Mouse (Mus musculus) liver, embryonic 13.5 days (tissue): ENCODE results near the gene Capns1. TPM values are rescaled to one million over a fixed set of nuclear protein-coding genes. Genes with fewer than 3 reads are reported as not detected.

Source experiments
- ATAC-seq: fragments of 200-750 bp; cut with Nextera tagmentation; 2 replicates; pipeline ENCODE4 v1.8.0; 2017; ENCODE audit warnings: low read depth, mild to moderate bottlenecking, moderate number of reproducible peaks, moderate library complexity
- DNase-seq: peaks from one replicate; pipeline ENCODE4 v3.0.0; 2022
- H3K27ac ChIP-seq: fragments of 300-500 bp; sonication (generic); 2 replicates; pipeline ENCODE4 v1.5.1; 2015; ENCODE audit warnings: moderate library complexity, mild to moderate bottlenecking, inconsistent platforms
- H3K27me3 ChIP-seq: fragments of 300-500 bp; sonication (generic); 2 replicates; pipeline ENCODE4 v1.6.1; 2015; ENCODE audit warnings: mild to moderate bottlenecking, inconsistent platforms
- H3K36me3 ChIP-seq: fragments of 300-500 bp; sonication (generic); 2 replicates; pipeline ENCODE4 v1.6.1; 2015; ENCODE audit warnings: mild to moderate bottlenecking, inconsistent platforms
- H3K4me1 ChIP-seq: fragments of 300-500 bp; sonication (generic); replicated peaks from 2 replicates; pipeline ENCODE4 v1.6.1; 2015; ENCODE audit warnings: inconsistent platforms
- H3K4me2 ChIP-seq: fragments of 300-500 bp; sonication (generic); 2 replicates; pipeline ENCODE4 v1.6.1; 2015; ENCODE audit warnings: inconsistent platforms, mild to moderate bottlenecking, moderate library complexity
- H3K4me3 ChIP-seq: fragments of 300-500 bp; sonication (generic); replicated peaks from 2 replicates; pipeline ENCODE4 v1.5.1; 2015; ENCODE audit warnings: mild to moderate bottlenecking, inconsistent platforms
- H3K9ac ChIP-seq: fragments of 300-500 bp; sonication (generic); 2 replicates; pipeline ENCODE4 v1.6.1; 2015; ENCODE audit warnings: mild to moderate bottlenecking, inconsistent platforms
- H3K9me3 ChIP-seq: fragments of 300-500 bp; sonication (generic); replicated peaks from 2 replicates; pipeline ENCODE4 v1.6.1; 2016; ENCODE audit warnings: inconsistent platforms
- WGBS: fragments of 180-500 bp; shearing (Covaris S2); methylation state at CpG from one replicate; pipeline ENCODE4 v1.1.7; 2015; ENCODE audit not compliant: insufficient replicate concordance; 5-methylcytosine and 5-hydroxymethylcytosine counted together
- polyA plus RNA-seq: library from polyadenylated mRNA; unstranded; fragments of >200 nt; fragmentation: Nextera tagmentation; extraction: Ambion mirVana; gene quantifications from 2 replicates; pipeline ENCODE4 v1.2.1, GENCODE M21; 2015

Gene Capns1
- polyA plus RNA-seq, 1 experiment from 2014 or later: 40.8 TPM

DNA sequence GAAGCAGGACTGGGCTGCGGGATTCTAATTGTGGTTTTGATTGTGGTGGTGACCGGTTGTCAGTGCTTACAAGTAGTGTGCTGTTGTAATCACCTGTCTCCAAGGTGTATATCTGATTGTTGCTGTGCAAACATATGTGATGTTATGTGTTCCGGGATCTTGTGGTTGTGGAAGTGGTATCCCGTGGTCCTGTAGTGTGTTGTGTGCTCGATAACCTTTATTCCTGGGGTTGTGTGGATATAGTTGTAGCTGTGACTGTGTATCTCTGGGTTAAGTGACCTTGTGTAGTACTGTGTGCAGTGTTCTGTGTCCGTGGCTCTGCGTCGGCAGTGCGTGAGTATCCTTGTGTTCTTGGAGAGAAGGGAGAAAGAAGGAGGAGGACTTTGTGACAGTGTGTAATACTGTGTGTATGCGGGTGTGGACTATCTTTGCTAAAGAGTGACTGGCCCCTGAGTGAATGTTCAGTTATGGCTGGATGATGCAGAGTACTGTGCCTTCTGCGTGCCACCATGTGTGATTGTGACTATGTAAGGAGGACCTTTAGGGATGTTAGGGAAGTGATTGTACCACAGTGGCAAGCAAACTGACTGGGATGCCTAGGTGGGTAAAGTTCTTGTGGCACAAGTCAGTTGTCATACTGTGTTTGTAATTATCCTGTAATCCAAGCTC lies 28.2 kb downstream of the Capns1 start:
- 20% methylated on average over 11 of the region's 11 CpGs for WGBS

DNA sequence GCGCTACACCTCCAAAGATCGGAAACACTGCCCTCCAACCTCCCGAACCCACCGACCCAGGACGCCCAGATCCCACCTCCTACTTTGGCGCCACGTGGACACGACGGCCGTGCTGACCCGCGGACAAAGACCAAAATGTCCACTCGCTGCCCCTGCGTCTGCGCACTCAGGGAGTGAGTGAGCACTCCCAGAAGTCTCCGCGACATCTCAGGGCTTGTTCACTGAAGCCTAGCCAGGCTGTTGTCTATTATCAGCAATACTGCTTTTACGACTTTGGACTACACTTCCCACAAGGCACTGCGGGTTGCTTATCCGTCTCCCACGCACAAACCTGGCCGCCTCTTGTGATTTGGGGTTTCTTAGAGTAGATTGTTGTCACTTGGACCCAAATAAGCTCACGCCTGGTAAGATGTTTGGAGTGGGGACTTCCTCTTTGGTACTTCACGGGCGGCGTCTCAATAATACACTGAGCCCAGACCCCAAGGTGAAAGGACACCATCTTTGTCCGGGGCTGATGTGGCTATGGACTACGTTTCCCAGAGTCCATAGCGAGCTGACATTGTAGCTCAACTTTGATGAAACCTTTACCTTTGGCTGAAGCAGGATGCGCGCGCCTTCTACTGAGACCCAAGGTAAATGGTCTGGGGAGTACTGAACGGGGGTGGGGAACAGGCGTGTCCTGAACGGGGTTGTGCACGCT lies 28.9 kb downstream of the Capns1 start, which contains the start of gene Zfp146:
TSS of gene Zfp146 (minus strand) at position 168 of the 700 bp plus-strand sequence.
- Histone ChIP-seq H3K36me3 (peaks cover 30% of the 10 kb centered on the region), H3K9me3 (no peaks in the 10 kb centered on the region; the same call in 1 of the 2 replicates), H3K4me3 (peak within 1 kb of the TSS; percentile 77), H3K27me3 (no peaks in the 10 kb centered on the region), H3K4me1 (peaks cover 26% of the 10 kb centered on the region), H3K9ac (peak within 1 kb of the TSS; percentile 88), H3K4me2 (peak within 1 kb of the TSS; percentile 84), H3K27ac (peak within 1 kb of the TSS; percentile 84)
- WGBS: under 1% methylated on average over 36 of the region's 36 CpGs
- ATAC-seq: peak; percentile 98
- DNase-seq: peak; percentile 89

More for the DNA sequence above, 28.2 kb downstream of the Capns1 start:
- H3K9ac ChIP-seq: peak overlapping the region; percentile 88
- peak; percentile 11 for ATAC-seq
- no peaks in the 10 kb centered on the region for H3K9me3 ChIP-seq
- DNase-seq: peak; percentile 6
- H3K4me1 ChIP-seq: peaks cover 26% of the 10 kb centered on the region
- H3K36me3 ChIP-seq: peaks cover 23% of the 10 kb centered on the region
- peak overlapping the region; percentile 84 for H3K4me2 ChIP-seq
- H3K4me3 ChIP-seq: peak overlapping the region; percentile 77
- peak overlapping the region; percentile 84 for H3K27ac ChIP-seq
- H3K27me3 ChIP-seq: no peaks in the 10 kb centered on the region

DNA sequence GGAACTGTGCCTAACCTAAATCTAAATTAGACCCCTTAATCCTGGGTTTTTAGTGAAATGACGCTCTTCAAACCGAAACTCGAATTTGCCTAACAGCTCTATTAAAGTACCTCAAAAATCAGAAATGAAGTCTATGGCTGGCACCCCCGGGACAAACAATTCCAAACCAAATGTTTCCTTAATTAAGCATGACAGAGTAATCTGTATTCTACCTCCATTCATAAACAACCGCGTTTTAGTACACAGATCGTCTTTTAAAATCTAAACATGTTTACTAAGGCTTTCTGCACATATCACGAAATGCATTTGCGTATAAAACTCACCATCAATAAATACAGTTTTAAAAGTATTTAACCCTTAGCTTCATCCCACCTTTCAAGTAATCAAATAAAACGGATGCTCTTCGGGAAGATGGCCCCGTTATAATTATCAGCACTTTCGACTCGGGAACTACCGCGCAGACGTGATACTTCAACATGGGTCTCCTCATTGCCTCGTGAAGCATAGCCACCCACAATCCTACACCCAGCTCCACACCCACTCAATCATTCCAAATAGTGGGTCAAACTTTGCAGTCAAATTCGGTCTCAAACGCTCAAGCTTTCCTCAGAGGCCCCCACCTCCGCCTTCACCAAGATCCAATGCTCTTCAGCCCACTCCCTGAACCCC lies 29.6 kb downstream of the Capns1 start:
- Histone ChIP-seq H3K4me3 (peak overlapping the region; percentile 77), H3K27me3 (no peaks in the 10 kb centered on the region), H3K36me3 (peaks cover 34% of the 10 kb centered on the region), H3K4me2 (peak overlapping the region; percentile 84), H3K9me3 (peaks cover under 1% of the 10 kb centered on the region; the same call in 1 of the 2 replicates), H3K27ac (peak overlapping the region; percentile 84), H3K9ac (peak overlapping the region; percentile 88), H3K4me1 (peaks cover 26% of the 10 kb centered on the region)
- 2% methylated on average over 21 of the region's 21 CpGs for WGBS
- DNase-seq (no peak), ATAC-seq (peak; percentile 13)

DNA sequence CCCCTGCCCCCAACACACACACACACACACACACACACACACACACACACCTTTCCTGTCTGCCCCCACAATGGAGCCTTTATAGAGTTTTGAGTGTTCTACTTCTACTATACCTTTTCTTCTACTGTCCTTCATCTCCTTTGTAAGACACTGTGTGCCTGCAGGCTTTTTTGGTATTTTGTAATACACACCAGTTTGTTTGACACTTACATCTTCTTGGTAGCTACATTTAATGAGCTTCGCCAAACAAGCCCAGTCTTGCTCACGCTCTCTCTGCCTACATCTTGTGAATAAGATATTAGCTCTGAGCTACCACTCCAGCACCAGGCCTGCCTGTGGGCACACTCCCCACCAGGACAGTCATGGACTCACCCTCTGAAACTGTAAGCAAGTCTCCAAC lies 33.9 kb downstream of the Capns1 start:
- Histone ChIP-seq H3K9ac (no peak overlapping the region), H3K4me2 (no peak overlapping the region), H3K36me3 (peaks cover 76% of the 10 kb centered on the region), H3K4me3 (no peak overlapping the region), H3K9me3 (peaks cover 30% of the 10 kb centered on the region), H3K27me3 (no peaks in the 10 kb centered on the region), H3K4me1 (peaks cover 17% of the 10 kb centered on the region), H3K27ac (no peak overlapping the region)
- DNase-seq: no peak
- ATAC-seq: no peak
- WGBS: 87% methylated on average over 2 of the region's 2 CpGs

DNA sequence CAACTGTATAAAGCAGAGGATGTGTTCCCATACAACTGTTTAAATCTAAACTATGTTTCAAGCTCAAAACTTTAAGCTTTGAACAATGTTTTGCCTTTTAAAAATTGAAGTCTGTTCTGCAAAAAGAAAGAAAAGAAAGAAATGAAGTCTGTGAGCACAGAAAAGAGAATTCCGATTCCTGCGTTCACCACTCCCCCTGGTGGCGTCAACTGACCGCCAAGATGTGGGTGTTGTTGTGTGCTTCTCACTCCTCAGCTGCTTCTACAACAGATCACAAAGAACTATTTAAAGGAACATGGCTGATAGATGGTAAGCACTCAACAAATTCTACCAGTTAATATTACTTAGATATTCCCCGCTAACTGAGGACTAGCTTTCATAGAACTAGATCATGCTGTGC lies 35.5 kb downstream of the Capns1 start:
- Histone ChIP-seq H3K4me2 (no peak overlapping the region), H3K9ac (no peak overlapping the region), H3K9me3 (peaks cover 40% of the 10 kb centered on the region), H3K36me3 (peaks cover 92% of the 10 kb centered on the region), H3K27me3 (no peaks in the 10 kb centered on the region), H3K4me1 (peaks cover 12% of the 10 kb centered on the region), H3K27ac (no peak overlapping the region), H3K4me3 (no peak overlapping the region)
- ATAC-seq (no peak), DNase-seq (no peak)
- WGBS: 93% methylated on average over 5 of the region's 5 CpGs

DNA sequence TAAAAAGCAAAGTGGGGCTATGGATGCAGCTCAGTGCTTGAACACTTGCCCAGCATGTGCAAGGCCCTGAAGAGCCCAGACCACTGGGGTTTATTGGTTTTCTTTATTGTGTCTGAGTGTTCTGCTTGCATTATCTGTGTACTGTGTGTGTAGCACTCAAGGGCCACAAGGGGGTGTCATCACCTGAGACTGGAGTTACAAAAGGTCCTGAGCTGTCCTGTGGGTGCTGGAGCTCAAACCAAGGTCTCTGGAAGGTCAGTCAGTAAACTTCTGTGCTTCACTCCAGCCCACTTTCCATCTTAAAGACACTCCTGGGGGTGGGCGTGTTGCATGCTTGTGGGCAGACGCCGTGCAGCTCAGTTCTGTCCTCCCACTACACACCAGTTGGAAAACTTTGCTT lies 43.1 kb downstream of the Capns1 start:
- 93% methylated on average over 3 of the region's 3 CpGs for WGBS
- H3K4me3 ChIP-seq: no peak overlapping the region
- ATAC-seq (no peak), DNase-seq (no peak)
- H3K27me3 ChIP-seq: no peaks in the 10 kb centered on the region
- no peak overlapping the region for H3K27ac ChIP-seq
- peaks cover 83% of the 10 kb centered on the region for H3K36me3 ChIP-seq
- H3K9ac ChIP-seq: no peak overlapping the region
- H3K4me1 ChIP-seq: no peaks in the 10 kb centered on the region
- H3K4me2 ChIP-seq: no peak overlapping the region
- peaks cover 57% of the 10 kb centered on the region for H3K9me3 ChIP-seq

DNA sequence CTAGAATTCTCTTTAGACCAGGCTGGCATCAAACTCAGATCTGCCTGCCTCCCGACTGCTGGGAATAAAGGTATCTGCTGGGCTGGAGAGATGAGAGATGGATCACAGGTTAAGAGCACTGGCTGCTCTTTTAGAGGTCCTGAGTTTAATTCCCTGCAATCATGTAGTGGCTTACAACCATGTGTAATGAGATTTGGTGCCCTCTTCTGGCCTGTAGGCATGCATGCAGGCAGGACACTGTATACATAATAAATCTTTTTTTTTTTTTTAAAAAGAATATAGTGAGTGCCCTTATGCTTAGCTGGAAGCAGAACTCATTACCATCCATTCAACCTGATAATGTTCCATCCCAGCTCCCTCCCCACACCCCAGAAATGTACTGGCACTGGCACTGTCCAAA lies 44.6 kb downstream of the Capns1 start:
- ATAC-seq: no peak
- H3K4me1 ChIP-seq: no peaks in the 10 kb centered on the region
- WGBS: 79% methylated on average over 1 of the region's 1 CpGs
- H3K27me3 ChIP-seq: no peaks in the 10 kb centered on the region
- H3K4me3 ChIP-seq: no peak overlapping the region
- H3K4me2 ChIP-seq: no peak overlapping the region
- H3K9ac ChIP-seq: no peak overlapping the region
- H3K9me3 ChIP-seq: peaks cover 61% of the 10 kb centered on the region
- H3K27ac ChIP-seq: no peak overlapping the region
- no peak for DNase-seq
- H3K36me3 ChIP-seq: peaks cover 85% of the 10 kb centered on the region

DNA sequence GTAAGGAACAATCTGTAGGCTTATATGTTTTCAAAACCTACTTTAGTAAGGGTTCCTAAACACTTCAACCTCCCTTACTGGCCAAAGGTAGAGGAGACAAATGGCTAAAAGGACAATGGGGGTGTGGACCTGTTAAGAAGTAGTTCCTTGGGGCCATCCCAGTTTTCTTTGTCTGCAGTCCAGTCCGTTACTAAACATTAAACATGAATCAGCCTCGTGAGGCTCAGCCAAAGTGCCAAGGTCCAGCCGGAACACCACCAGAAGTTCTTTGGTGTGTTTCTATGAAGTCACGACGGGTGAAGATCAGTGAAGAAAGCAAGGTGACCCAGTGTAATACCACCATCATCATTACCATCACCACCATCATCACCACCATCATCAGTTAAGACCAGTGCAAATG lies 51.6 kb downstream of the Capns1 start:
- no peaks in the 10 kb centered on the region for H3K27me3 ChIP-seq
- no peak overlapping the region for H3K27ac ChIP-seq
- H3K4me3 ChIP-seq: no peak overlapping the region
- peaks cover 20% of the 10 kb centered on the region for H3K9me3 ChIP-seq
- peaks cover 45% of the 10 kb centered on the region for H3K36me3 ChIP-seq
- no peak overlapping the region for H3K4me2 ChIP-seq
- H3K9ac ChIP-seq: no peak overlapping the region
- ATAC-seq: no peak
- no peak for DNase-seq
- WGBS: 86% methylated on average over 5 of the region's 5 CpGs
- H3K4me1 ChIP-seq: no peaks in the 10 kb centered on the region

DNA sequence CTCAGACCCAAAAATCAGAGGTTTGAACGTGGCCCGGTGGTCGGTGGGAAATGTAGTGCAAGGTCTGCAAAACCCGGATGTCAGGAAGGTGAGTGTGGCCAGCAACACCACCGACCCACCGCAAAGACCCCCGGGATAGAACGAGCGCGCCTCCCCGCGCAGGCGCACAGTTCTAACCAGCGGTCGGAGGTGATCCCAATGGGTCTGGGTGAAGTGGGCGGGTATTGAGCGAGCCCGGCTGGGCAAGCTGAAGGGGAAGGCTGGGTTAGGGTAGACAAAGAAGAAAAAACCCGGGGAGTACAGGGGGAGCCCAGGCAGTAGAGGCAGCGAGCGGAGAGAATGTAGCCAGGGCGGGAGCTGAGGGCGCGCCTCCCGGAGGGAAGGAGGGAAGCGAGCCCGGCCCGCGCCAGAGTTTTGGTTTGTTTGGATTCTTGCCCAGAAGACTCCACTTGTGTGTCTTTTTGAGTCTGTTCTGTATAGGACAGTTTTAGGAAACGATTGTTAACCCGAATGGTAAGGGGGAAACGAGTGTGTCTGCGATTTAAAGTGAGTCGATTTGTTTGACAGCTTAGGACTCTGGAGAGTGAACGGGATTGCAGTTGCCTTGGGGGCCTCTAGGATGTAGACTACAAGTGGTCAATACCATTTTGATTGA lies 54.9 kb downstream of the Capns1 start:
- H3K9me3 ChIP-seq: no peaks in the 10 kb centered on the region
- peaks cover 19% of the 10 kb centered on the region for H3K36me3 ChIP-seq
- H3K27me3 ChIP-seq: no peaks in the 10 kb centered on the region
- peak overlapping the region; percentile 52 for H3K4me3 ChIP-seq
- H3K4me2 ChIP-seq: peak overlapping the region; percentile 63
- DNase-seq (peak; percentile 31), ATAC-seq (peak; percentile 70)
- H3K4me1 ChIP-seq: no peaks in the 10 kb centered on the region
- H3K27ac ChIP-seq: no peak overlapping the region
- H3K9ac ChIP-seq: peak overlapping the region; percentile 55; the same call in 1 of the 2 replicates
- WGBS: 5% methylated on average over 35 of the region's 35 CpGs

DNA sequence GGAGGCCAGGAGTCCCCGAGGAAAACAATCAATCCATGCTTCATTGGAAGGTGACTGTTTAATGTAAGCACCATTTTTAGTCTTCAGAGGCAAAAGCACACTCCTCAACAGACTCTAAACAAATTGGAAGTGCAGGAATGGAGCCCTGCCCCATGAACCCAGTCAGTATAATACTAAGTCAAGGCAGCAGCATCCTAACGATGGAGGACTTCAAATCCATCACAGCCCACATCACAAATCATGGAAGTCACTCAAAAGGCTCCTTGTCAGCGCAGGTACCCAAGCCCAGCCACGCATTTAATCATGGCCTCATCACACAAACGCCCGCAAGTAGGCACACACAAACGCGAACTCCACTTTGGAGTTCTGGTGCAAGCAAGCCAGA lies 55.4 kb downstream of the Capns1 start:
- Histone ChIP-seq H3K36me3 (peaks cover 14% of the 10 kb centered on the region; the same call in 1 of the 2 replicates), H3K27me3 (no peaks in the 10 kb centered on the region), H3K9ac (no peak overlapping the region), H3K27ac (no peak overlapping the region), H3K4me1 (no peaks in the 10 kb centered on the region), H3K9me3 (no peaks in the 10 kb centered on the region), H3K4me2 (peak overlapping the region; percentile 63), H3K4me3 (peak overlapping the region; percentile 52)
- no peak for DNase-seq
- WGBS: 17% methylated on average over 8 of the region's 8 CpGs
- no peak for ATAC-seq
